Mouse (Mus musculus): ENCODE data around the gene Pglyrp3.
"Not testable (repeated sequence)": the region's sequence is repeated elsewhere in the genome, so short reads cannot be mapped to it uniquely, and the experiment has no call there.

The Pglyrp3 gene

GRCm38 (mm10) chr3:92014283-92014682 lies at the start of gene Pglyrp3:
Gene Pglyrp3 (plus strand): TSS chr3:92014583.
- DNase-seq: no peak

GRCm38 (mm10) chr3:92011001-92011400 lies 3.4 kb upstream of the Pglyrp3 start:
- no peak for DNase-seq

- not testable (repeated sequence) for DNase-seq
Measured at GRCm38 (mm10) chr3:92024541-92024940, 10.2 kb downstream of the Pglyrp3 start.

GRCm38 (mm10) chr3:92033203-92033602 lies 18.8 kb downstream of the Pglyrp3 start:
- no peak for DNase-seq

DNA sequence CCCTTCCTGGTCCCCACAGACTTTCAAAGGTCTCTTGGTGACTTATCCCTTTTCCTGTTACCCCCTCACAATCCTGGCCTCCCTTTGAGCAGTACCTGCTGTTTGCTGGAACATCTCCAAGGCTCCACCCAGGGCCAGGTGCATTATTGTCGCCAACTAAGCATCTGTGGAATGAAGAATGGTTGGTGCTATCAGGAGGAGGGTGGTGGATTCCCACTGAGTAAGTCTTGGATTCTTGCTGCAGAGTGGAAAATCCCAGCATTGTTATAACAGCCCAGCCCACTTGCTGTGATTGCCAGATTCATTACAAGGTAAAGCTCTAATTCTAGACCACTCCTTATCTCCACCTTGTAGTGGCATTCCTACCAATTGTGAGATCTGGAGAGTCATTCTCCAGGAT lies 19.5 kb downstream of the Pglyrp3 start:
- DNase-seq: no peak

DNA sequence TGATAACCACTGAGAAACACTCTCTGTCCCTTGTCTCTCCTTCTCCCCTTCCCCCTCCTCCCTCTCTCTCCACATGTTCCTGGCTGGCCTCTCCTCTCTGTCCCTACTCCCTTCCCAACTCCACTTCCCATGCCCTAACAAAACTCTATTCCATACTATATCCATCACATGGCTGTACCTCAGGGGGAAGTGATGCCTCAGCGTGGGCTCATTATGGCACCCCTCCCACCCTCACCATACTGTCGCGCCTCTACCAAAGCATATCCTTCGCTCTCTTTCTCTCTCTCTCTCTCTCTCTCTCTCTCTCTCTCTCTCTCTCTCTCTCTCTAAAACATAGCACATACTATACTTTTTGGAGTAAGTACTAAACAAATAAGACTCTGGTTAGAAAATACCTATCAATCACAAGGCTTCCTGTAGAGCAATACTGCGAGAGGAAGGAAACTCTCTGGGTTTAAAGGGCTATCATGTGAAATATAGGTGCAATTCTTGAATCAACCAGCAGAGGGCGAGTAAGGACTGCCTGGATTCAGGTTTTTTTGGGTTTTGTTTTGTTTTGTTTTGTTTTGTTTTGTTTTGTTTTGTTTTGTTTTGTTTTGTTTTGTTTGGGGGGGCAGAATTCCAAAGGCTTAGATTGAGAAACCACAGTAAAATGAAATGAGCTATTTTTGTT lies 36.1 kb downstream of the Pglyrp3 start:
- DNase-seq: peak; percentile 27

- DNase-seq: peak; percentile 72
Measured at GRCm38 (mm10) chr3:92080462-92081284, 66.3 kb downstream of the Pglyrp3 start.

Data from kidney, postnatal 14 days (tissue).